Mouse (Mus musculus): Measurements from ENCODE around the gene Zfp219. TPM values are rescaled to one million over a fixed set of nuclear protein-coding genes. Genes with fewer than 3 reads are reported as not detected.

Zfp219 gene
- polyA plus RNA-seq, 1 experiment, result 87.6 TPM

DNA sequence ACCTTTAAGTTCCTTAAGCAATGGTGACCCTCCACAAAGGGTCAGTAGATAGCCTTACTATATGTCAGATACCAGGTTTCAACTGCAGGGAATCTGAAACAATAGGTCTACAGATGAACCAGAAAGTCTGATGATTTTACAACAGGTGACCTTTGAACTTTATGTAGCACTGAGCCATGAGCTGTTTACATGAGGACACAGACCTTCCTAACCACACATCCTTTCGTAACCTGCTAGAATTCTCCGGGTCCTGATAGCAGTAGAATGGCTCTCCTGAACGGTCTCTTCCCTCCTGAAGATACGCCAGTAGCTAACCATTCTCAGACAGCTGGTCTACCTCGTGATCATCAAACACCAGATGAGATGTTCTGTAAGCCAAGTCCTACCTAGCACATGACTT is 18.8 kb upstream of the Zfp219 start:
- DNase-seq, result no peak
- TF ChIP-seq POLR2A (IDR thresholded peaks at IDR 0.05; ENCODE audit: borderline replicate concordance, extremely low read depth, low read depth, low read length), result no peak
- no peak for TF ChIP-seq CTCF (IDR thresholded peaks at IDR 0.05; ENCODE audit: insufficient read depth, low read length)
- 84% methylated on average over 5 of the region's 5 CpGs for WGBS
- H3K4me1 ChIP-seq (ENCODE audit: control insufficient read depth, insufficient read depth, low read length), result no peaks in the 10 kb centered on the region; the same call in 1 of the 2 replicates
- H3K4me3 ChIP-seq (replicated peaks; ENCODE audit: extremely low read depth, low read depth, low read length), result no peak overlapping the region

DNA sequence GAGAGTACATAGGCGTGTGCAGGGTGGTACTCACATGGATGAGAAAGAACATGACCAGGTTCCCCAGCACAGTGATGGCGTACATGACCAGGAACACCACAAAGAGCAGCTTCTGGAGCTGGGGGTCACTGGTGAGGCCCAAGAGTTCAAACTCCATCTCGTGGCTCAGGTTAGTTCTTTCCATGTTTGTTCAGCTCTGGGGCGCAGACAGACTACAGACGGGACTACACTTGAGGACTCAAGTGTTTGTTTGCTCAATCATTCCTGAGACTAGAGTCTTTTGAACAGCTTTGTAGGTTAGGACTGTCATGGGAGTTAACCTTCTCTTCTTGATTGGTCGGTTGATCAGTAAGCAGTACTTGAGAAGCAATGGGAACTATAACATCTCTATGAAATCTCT is 15.4 kb upstream of the Zfp219 start:
- DNase-seq, result no peak
- no peak for TF ChIP-seq CTCF (IDR thresholded peaks at IDR 0.05; ENCODE audit: insufficient read depth, low read length)
- TF ChIP-seq POLR2A (IDR thresholded peaks at IDR 0.05; ENCODE audit: borderline replicate concordance, extremely low read depth, low read depth, low read length), result no peak
- no peaks in the 10 kb centered on the region for H3K4me1 ChIP-seq (ENCODE audit: control insufficient read depth, insufficient read depth, low read length)
- no peak overlapping the region for H3K4me3 ChIP-seq (replicated peaks; ENCODE audit: extremely low read depth, low read depth, low read length)
- 57% methylated on average over 6 of the region's 6 CpGs for WGBS

DNA sequence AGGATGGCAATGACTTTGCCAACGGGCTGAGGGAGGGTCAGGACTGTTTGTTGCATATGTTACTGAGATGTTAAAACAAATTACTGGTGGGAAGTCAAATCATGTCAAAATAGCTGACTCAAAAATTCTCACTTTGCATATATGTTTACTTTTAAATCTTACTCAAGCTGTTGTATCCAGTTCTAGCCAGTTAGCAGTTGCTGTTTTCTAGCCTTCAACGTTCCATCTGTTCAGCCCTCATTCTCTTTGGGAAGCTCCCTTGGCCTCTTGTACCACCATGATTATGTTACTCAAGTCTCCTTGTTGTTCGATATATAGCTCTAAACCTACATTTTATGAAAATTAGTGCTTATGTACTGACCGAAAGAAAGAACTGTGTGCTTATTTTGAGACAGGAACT is 5.8 kb upstream of the Zfp219 start:
- no peak for TF ChIP-seq CTCF (IDR thresholded peaks at IDR 0.05; ENCODE audit: insufficient read depth, low read length)
- no peak for TF ChIP-seq POLR2A (IDR thresholded peaks at IDR 0.05; ENCODE audit: borderline replicate concordance, extremely low read depth, low read depth, low read length)
- Histone ChIP-seq H3K4me1 (ENCODE audit: control insufficient read depth, insufficient read depth, low read length) (peaks cover 2% of the 10 kb centered on the region; the same call in 1 of the 2 replicates), H3K4me3 (replicated peaks; ENCODE audit: extremely low read depth, low read depth, low read length) (no peak overlapping the region)
- no peak for DNase-seq
- WGBS, result 77% methylated on average over 4 of the region's 4 CpGs

GRCm38 (mm10) chr14:52024133-52024532 is 3.6 kb upstream of the Zfp219 start:
- no peak for DNase-seq
- no peak overlapping the region for H3K4me3 ChIP-seq (replicated peaks; ENCODE audit: extremely low read depth, low read depth, low read length)
- peaks cover 2% of the 10 kb centered on the region; the same call in 1 of the 2 replicates for H3K4me1 ChIP-seq (ENCODE audit: control insufficient read depth, insufficient read depth, low read length)
- no peak for TF ChIP-seq CTCF (IDR thresholded peaks at IDR 0.05; ENCODE audit: insufficient read depth, low read length)
- WGBS, result 71% methylated on average over 2 of the region's 2 CpGs

GRCm38 (mm10) chr14:52022709-52023459 is 2.4 kb upstream of the Zfp219 start:
- peak; percentile 78 for TF ChIP-seq CTCF (IDR thresholded peaks at IDR 0.05; ENCODE audit: insufficient read depth, low read length)
- peak; percentile 57; the same call in 1 of the 2 replicates for TF ChIP-seq POLR2A (IDR thresholded peaks at IDR 0.05; ENCODE audit: borderline replicate concordance, extremely low read depth, low read depth, low read length)
- peak overlapping the region; percentile 41 for H3K4me3 ChIP-seq (replicated peaks; ENCODE audit: extremely low read depth, low read depth, low read length)
- peaks cover 2% of the 10 kb centered on the region; the same call in 1 of the 2 replicates for H3K4me1 ChIP-seq (ENCODE audit: control insufficient read depth, insufficient read depth, low read length)
- 5% methylated on average over 23 of the region's 23 CpGs for WGBS
- peak; percentile 84 for DNase-seq

- DNase-seq, result no peak
- no peak overlapping the region for H3K4me3 ChIP-seq (replicated peaks; ENCODE audit: extremely low read depth, low read depth, low read length)
- H3K4me1 ChIP-seq (ENCODE audit: control insufficient read depth, insufficient read depth, low read length), result peaks cover 2% of the 10 kb centered on the region; the same call in 1 of the 2 replicates
- no peak for TF ChIP-seq POLR2A (IDR thresholded peaks at IDR 0.05; ENCODE audit: borderline replicate concordance, extremely low read depth, low read depth, low read length)
- TF ChIP-seq CTCF (IDR thresholded peaks at IDR 0.05; ENCODE audit: insufficient read depth, low read length), result no peak
- whole genome bisulfite sequencing, result 59% methylated on average over 3 of the region's 3 CpGs
Observed at GRCm38 (mm10) chr14:52022244-52022708, 1.7 kb upstream of the Zfp219 start.

DNA sequence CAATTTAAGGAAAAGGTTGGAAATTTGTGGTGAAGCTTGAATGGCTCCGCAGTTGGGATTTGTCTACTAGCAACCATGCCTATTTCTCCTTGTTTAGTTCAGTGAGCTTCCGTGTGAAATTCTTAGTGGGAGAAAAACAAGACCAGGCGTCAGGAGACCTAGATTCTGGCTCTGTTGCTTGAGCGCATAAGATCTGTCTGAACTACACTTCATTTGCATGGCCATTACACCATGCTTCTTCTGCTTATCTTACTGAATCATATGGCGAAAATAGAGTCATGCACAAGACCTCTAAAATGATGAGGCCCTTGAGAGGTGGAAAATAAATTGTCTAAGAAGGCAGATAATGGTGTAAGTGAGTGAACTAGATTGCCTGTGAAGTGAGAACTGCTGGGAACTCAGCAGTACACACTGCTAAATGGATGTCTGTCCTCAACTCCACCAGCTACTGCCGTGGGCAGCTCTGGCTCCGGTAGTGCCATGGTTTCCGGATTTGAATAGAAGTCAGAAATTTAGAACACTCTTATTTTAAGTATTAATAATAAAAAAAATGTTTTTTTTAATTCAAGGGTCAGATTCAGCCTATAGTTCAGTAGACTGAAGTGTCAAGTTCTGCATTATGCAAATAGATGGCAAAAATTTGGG is 1.2 kb upstream of the Zfp219 start:
- Histone ChIP-seq H3K4me1 (ENCODE audit: control insufficient read depth, insufficient read depth, low read length) (peaks cover 2% of the 10 kb centered on the region; the same call in 1 of the 2 replicates), H3K4me3 (replicated peaks; ENCODE audit: extremely low read depth, low read depth, low read length) (no peak overlapping the region)
- WGBS, result 88% methylated on average over 8 of the region's 8 CpGs
- TF ChIP-seq POLR2A (IDR thresholded peaks at IDR 0.05; ENCODE audit: borderline replicate concordance, extremely low read depth, low read depth, low read length) (no peak), CTCF (IDR thresholded peaks at IDR 0.05; ENCODE audit: insufficient read depth, low read length) (no peak)
- DNase-seq, result no peak

DNA sequence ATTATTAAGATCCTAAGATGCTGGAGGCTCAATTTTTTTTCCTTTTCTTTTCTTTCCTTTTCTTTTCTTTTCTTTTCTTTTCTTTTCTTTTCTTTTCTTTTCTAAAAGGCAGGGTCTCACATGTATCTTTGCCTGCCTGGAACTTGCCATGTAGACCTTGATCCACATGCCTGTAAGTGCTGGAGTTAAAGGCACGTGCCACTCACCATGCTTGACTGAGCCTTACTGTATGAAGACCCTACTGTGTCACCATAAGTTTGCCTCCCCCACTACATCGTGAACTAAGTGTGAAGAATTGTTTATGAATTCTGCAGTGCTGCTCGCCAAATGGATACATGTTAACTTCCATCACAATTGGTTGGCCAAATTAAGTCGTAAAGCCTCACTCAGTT is 601 bp upstream of the Zfp219 start:
- TF ChIP-seq CTCF (IDR thresholded peaks at IDR 0.05; ENCODE audit: insufficient read depth, low read length) (no peak), POLR2A (IDR thresholded peaks at IDR 0.05; ENCODE audit: borderline replicate concordance, extremely low read depth, low read depth, low read length) (no peak)
- DNase-seq, result no peak
- H3K4me1 ChIP-seq (ENCODE audit: control insufficient read depth, insufficient read depth, low read length), result peaks cover 2% of the 10 kb centered on the region; the same call in 1 of the 2 replicates
- no peak overlapping the region for H3K4me3 ChIP-seq (replicated peaks; ENCODE audit: extremely low read depth, low read depth, low read length)
- WGBS, result 66% methylated on average over 4 of the region's 4 CpGs

DNA sequence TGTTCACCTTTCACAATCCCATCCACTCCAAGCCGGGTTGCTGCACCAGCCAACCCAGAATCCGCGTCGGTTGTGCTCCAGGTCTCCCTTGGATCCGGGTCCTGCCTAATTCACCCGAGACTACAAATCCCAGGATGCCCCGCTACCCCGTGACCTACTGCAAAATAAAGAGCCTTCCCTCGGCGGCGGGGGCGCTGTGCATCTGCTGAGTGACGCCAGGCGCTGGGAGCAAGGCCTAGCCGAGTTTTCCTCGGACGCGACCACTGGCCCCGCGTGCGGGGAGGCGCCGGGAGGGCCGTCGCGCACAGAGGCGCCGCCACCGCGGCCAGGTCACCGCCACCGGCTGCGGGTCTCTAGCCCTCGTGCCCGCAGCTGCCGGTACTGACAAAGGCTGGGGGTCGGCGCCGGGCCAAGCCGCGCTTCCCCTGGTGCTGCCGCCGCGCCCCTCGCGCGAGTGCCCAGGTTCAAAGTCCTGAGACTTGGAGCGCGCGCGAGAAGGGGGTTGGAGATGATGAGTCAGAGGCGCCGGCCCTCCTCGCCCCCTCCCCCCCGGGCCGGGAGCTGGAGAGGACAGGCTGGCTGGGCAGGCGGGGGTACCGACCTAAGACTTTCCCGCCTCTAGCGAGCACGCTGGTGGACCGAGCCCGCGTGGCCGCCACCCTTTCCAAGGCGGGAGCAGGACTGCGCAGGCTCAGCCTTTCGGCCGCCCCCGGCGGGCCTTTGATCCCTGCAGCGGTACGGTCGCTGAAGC is 768 bp downstream of the Zfp219 start:
- Histone ChIP-seq H3K4me3 (replicated peaks; ENCODE audit: extremely low read depth, low read depth, low read length) (peak overlapping the region; percentile 75), H3K4me1 (ENCODE audit: control insufficient read depth, insufficient read depth, low read length) (peaks cover 10% of the 10 kb centered on the region)
- DNase-seq, result peak; percentile 94
- TF ChIP-seq POLR2A (IDR thresholded peaks at IDR 0.05; ENCODE audit: borderline replicate concordance, extremely low read depth, low read depth, low read length), result peak; percentile 78
- TF ChIP-seq CTCF (IDR thresholded peaks at IDR 0.05; ENCODE audit: insufficient read depth, low read length), result no peak; the same call in 1 of the 2 replicates
- under 1% methylated on average over 72 of the region's 74 CpGs for WGBS
